Mouse (Mus musculus): ENCODE results near the gene Olfr1496. TPM values are rescaled to one million over a fixed set of nuclear protein-coding genes. Genes with fewer than 3 reads are reported as not detected.

Gene Olfr1496
- total and polyA plus RNA-seq, 2 experiments from 2014 or later = not detected

- no peak overlapping the region for H3K9ac ChIP-seq
- peak; percentile 21; the same call in 1 of the 2 replicates for TF ChIP-seq CTCF (IDR thresholded peaks at IDR 0.05; ENCODE audit: low read depth)
- no peak for ATAC-seq
Measured at GRCm38 (mm10) chr19:13812823-13813222, 35.1 kb downstream of the Olfr1496 start.

GRCm38 (mm10) chr19:13818827-13819226 is 41.1 kb downstream of the Olfr1496 start:
- no peak overlapping the region for H3K27ac ChIP-seq (ENCODE audit: low read depth, low read length)
- H3K27me3 ChIP-seq (ENCODE audit: insufficient read depth, low read length) = no peaks in the 10 kb centered on the region
- no peaks in the 10 kb centered on the region for H3K36me3 ChIP-seq (ENCODE audit: insufficient read depth)
- H3K9me3 ChIP-seq (ENCODE audit: low read length) = no peaks in the 10 kb centered on the region
- no peak overlapping the region for H3K4me2 ChIP-seq (ENCODE audit: low read depth)
- no peak overlapping the region for H3K9ac ChIP-seq
- WGBS = 37% methylated on average over 5 of the region's 5 CpGs
- H3K4me1 ChIP-seq (ENCODE audit: insufficient read depth) = no peaks in the 10 kb centered on the region
- peak; percentile 50 for DNase-seq
- peak; percentile 56; the same call in 1 of the 2 replicates for ATAC-seq
- H3K4me3 ChIP-seq (ENCODE audit: low read depth, low read length) = no peak overlapping the region
- TF ChIP-seq CTCF (IDR thresholded peaks at IDR 0.05; ENCODE audit: low read depth) = peak; percentile 66

More at GRCm38 (mm10) chr19:13812823-13813222, 35.1 kb downstream of the Olfr1496 start:
- Histone ChIP-seq H3K4me2 (ENCODE audit: low read depth) (no peak overlapping the region), H3K27ac (ENCODE audit: low read depth, low read length) (no peak overlapping the region), H3K4me1 (ENCODE audit: insufficient read depth) (no peaks in the 10 kb centered on the region), H3K4me3 (ENCODE audit: low read depth, low read length) (no peak overlapping the region), H3K27me3 (ENCODE audit: insufficient read depth, low read length) (no peaks in the 10 kb centered on the region), H3K36me3 (ENCODE audit: insufficient read depth) (no peaks in the 10 kb centered on the region), H3K9me3 (ENCODE audit: low read length) (no peaks in the 10 kb centered on the region)
- DNase-seq = no peak
- 60% methylated on average over 2 of the region's 2 CpGs for WGBS

- no peak for TF ChIP-seq CTCF (IDR thresholded peaks at IDR 0.05; ENCODE audit: low read depth)
- Histone ChIP-seq H3K4me2 (ENCODE audit: low read depth) (no peak within 1 kb of the TSS), H3K4me1 (ENCODE audit: insufficient read depth) (no peaks in the 10 kb centered on the region), H3K27me3 (ENCODE audit: insufficient read depth, low read length) (no peaks in the 10 kb centered on the region), H3K9me3 (ENCODE audit: low read length) (no peaks in the 10 kb centered on the region), H3K9ac (no peak within 1 kb of the TSS), H3K4me3 (ENCODE audit: low read depth, low read length) (no peak within 1 kb of the TSS), H3K27ac (ENCODE audit: low read depth, low read length) (no peak within 1 kb of the TSS), H3K36me3 (ENCODE audit: insufficient read depth) (no peaks in the 10 kb centered on the region)
- DNase-seq = no peak
- no peak for ATAC-seq
Measured at GRCm38 (mm10) chr19:13819347-13819746, 41.7 kb downstream of the Olfr1496 start, which contains the start of gene Olfr1499. Gene Olfr1499 (minus strand): TSS chr19:13819447.

GRCm38 (mm10) chr19:13820847-13821246 is 43.2 kb downstream of the Olfr1496 start:
- no peak overlapping the region for H3K9ac ChIP-seq
- H3K4me3 ChIP-seq (ENCODE audit: low read depth, low read length) = no peak overlapping the region
- 73% methylated on average over 5 of the region's 5 CpGs for WGBS
- H3K4me2 ChIP-seq (ENCODE audit: low read depth) = no peak overlapping the region
- DNase-seq (no peak), ATAC-seq (no peak)
- TF ChIP-seq CTCF (IDR thresholded peaks at IDR 0.05; ENCODE audit: low read depth) = no peak
- no peak overlapping the region for H3K27ac ChIP-seq (ENCODE audit: low read depth, low read length)
- H3K27me3 ChIP-seq (ENCODE audit: insufficient read depth, low read length) = no peaks in the 10 kb centered on the region
- H3K9me3 ChIP-seq (ENCODE audit: low read length) = no peaks in the 10 kb centered on the region
- no peaks in the 10 kb centered on the region for H3K4me1 ChIP-seq (ENCODE audit: insufficient read depth)
- H3K36me3 ChIP-seq (ENCODE audit: insufficient read depth) = no peaks in the 10 kb centered on the region

- 69% methylated on average over 3 of the region's 3 CpGs for WGBS
- Histone ChIP-seq H3K27ac (ENCODE audit: low read depth, low read length) (no peak overlapping the region), H3K4me1 (ENCODE audit: insufficient read depth) (no peaks in the 10 kb centered on the region), H3K4me2 (ENCODE audit: low read depth) (no peak overlapping the region), H3K4me3 (ENCODE audit: low read depth, low read length) (no peak overlapping the region), H3K36me3 (ENCODE audit: insufficient read depth) (no peaks in the 10 kb centered on the region), H3K9ac (no peak overlapping the region), H3K27me3 (ENCODE audit: insufficient read depth, low read length) (no peaks in the 10 kb centered on the region), H3K9me3 (ENCODE audit: low read length) (no peaks in the 10 kb centered on the region)
- no peak for TF ChIP-seq CTCF (IDR thresholded peaks at IDR 0.05; ENCODE audit: low read depth)
- DNase-seq (no peak), ATAC-seq (no peak)
Measured at GRCm38 (mm10) chr19:13828447-13828846, 50.8 kb downstream of the Olfr1496 start.

GRCm38 (mm10) chr19:13830388-13830787 is 52.7 kb downstream of the Olfr1496 start, which contains the start of gene Olfr1500:
Gene Olfr1500 (minus strand): TSS chr19:13830488.
- Histone ChIP-seq H3K4me1 (ENCODE audit: insufficient read depth) (no peaks in the 10 kb centered on the region), H3K9me3 (ENCODE audit: low read length) (no peaks in the 10 kb centered on the region), H3K4me3 (ENCODE audit: low read depth, low read length) (no peak within 1 kb of the TSS), H3K9ac (no peak within 1 kb of the TSS), H3K4me2 (ENCODE audit: low read depth) (no peak within 1 kb of the TSS), H3K27ac (ENCODE audit: low read depth, low read length) (no peak within 1 kb of the TSS), H3K36me3 (ENCODE audit: insufficient read depth) (no peaks in the 10 kb centered on the region), H3K27me3 (ENCODE audit: insufficient read depth, low read length) (no peaks in the 10 kb centered on the region)
- DNase-seq (no peak), ATAC-seq (no peak)
- no peak for TF ChIP-seq CTCF (IDR thresholded peaks at IDR 0.05; ENCODE audit: low read depth)

Other genes with a start within 250 kb of the Olfr1496 start
- not detected in 2 replicates for gene Olfr1480, start 250.0 kb upstream of the Olfr1496 start, total RNA-seq (2014; rRNA removed)
- not detected in 2 replicates for gene Olfr1480, start 250.0 kb upstream of the Olfr1496 start, polyA plus RNA-seq (2015; fragmentation: Nextera tagmentation; extraction: Ambion mirVana)
- gene Olfr1484, start 194.4 kb upstream of the Olfr1496 start, total RNA-seq (2014; rRNA removed) = not detected in 2 replicates
- not detected in 2 replicates for gene Olfr1484, start 194.4 kb upstream of the Olfr1496 start, polyA plus RNA-seq (2015; fragmentation: Nextera tagmentation; extraction: Ambion mirVana)
- gene Olfr1487, start 160.5 kb upstream of the Olfr1496 start, total RNA-seq (2014; rRNA removed) = not detected in 2 replicates
- gene Olfr1487, start 160.5 kb upstream of the Olfr1496 start, polyA plus RNA-seq (2015; fragmentation: Nextera tagmentation; extraction: Ambion mirVana) = not detected in 2 replicates
- not detected in 2 replicates for gene Olfr1489, start 146.3 kb upstream of the Olfr1496 start, total RNA-seq (2014; rRNA removed)
- not detected in 2 replicates for gene Olfr1489, start 146.3 kb upstream of the Olfr1496 start, polyA plus RNA-seq (2015; fragmentation: Nextera tagmentation; extraction: Ambion mirVana)
- gene Olfr1490, start 126.8 kb upstream of the Olfr1496 start, total RNA-seq (2014; rRNA removed) = not detected in 2 replicates
- not detected in 2 replicates for gene Olfr1490, start 126.8 kb upstream of the Olfr1496 start, polyA plus RNA-seq (2015; fragmentation: Nextera tagmentation; extraction: Ambion mirVana)
- gene Olfr1491, start 80.6 kb upstream of the Olfr1496 start, total RNA-seq (2014; rRNA removed) = not detected in 2 replicates
- not detected in 2 replicates for gene Olfr1491, start 80.6 kb upstream of the Olfr1496 start, polyA plus RNA-seq (2015; fragmentation: Nextera tagmentation; extraction: Ambion mirVana)
- not detected in 2 replicates for gene Olfr1493-ps1, start 54.6 kb upstream of the Olfr1496 start, total RNA-seq (2014; rRNA removed)
- not detected in 2 replicates for gene Olfr1493-ps1, start 54.6 kb upstream of the Olfr1496 start, polyA plus RNA-seq (2015; fragmentation: Nextera tagmentation; extraction: Ambion mirVana)
- gene Olfr1494, start 38.1 kb upstream of the Olfr1496 start, total RNA-seq (2014; rRNA removed) = not detected in 2 replicates
- not detected in 2 replicates for gene Olfr1494, start 38.1 kb upstream of the Olfr1496 start, polyA plus RNA-seq (2015; fragmentation: Nextera tagmentation; extraction: Ambion mirVana)
- gene Olfr1495, start 13.3 kb upstream of the Olfr1496 start, total RNA-seq (2014; rRNA removed) = not detected in 2 replicates
- gene Olfr1495, start 13.3 kb upstream of the Olfr1496 start, polyA plus RNA-seq (2015; fragmentation: Nextera tagmentation; extraction: Ambion mirVana) = not detected in 2 replicates
- gene Olfr1497, start 20.3 kb downstream of the Olfr1496 start, total RNA-seq (2014; rRNA removed) = not detected in 2 replicates
- gene Olfr1497, start 20.3 kb downstream of the Olfr1496 start, polyA plus RNA-seq (2015; fragmentation: Nextera tagmentation; extraction: Ambion mirVana) = not detected in 2 replicates
- gene Olfr1499, start 41.6 kb downstream of the Olfr1496 start, total RNA-seq (2014; rRNA removed) = not detected in 2 replicates
- not detected in 2 replicates for gene Olfr1499, start 41.6 kb downstream of the Olfr1496 start, polyA plus RNA-seq (2015; fragmentation: Nextera tagmentation; extraction: Ambion mirVana)
- not detected in 2 replicates for gene Olfr1500, start 52.6 kb downstream of the Olfr1496 start, total RNA-seq (2014; rRNA removed)
- gene Olfr1500, start 52.6 kb downstream of the Olfr1496 start, polyA plus RNA-seq (2015; fragmentation: Nextera tagmentation; extraction: Ambion mirVana) = not detected in 2 replicates
- not detected in 2 replicates for gene Olfr1501, start 72.8 kb downstream of the Olfr1496 start, total RNA-seq (2014; rRNA removed)
- gene Olfr1501, start 72.8 kb downstream of the Olfr1496 start, polyA plus RNA-seq (2015; fragmentation: Nextera tagmentation; extraction: Ambion mirVana) = not detected in 2 replicates
- gene Olfr1502, start 83.9 kb downstream of the Olfr1496 start, total RNA-seq (2014; rRNA removed) = not detected in 2 replicates
- gene Olfr1502, start 83.9 kb downstream of the Olfr1496 start, polyA plus RNA-seq (2015; fragmentation: Nextera tagmentation; extraction: Ambion mirVana) = not detected in 2 replicates
- gene Olfr1504, start 120.0 kb downstream of the Olfr1496 start, total RNA-seq (2014; rRNA removed) = not detected in 2 replicates
- not detected in 2 replicates for gene Olfr1504, start 120.0 kb downstream of the Olfr1496 start, polyA plus RNA-seq (2015; fragmentation: Nextera tagmentation; extraction: Ambion mirVana)
- not detected in 2 replicates for gene Olfr1505, start 135.7 kb downstream of the Olfr1496 start, total RNA-seq (2014; rRNA removed)
- gene Olfr1505, start 135.7 kb downstream of the Olfr1496 start, polyA plus RNA-seq (2015; fragmentation: Nextera tagmentation; extraction: Ambion mirVana) = not detected in 2 replicates

Measured in forebrain, postnatal 0 days (tissue).